Mouse (Mus musculus): Measurements from ENCODE around the gene 6820408C15Rik. TPM values are rescaled to one million over a fixed set of nuclear protein-coding genes. Genes with fewer than 3 reads are reported as not detected.
"Not testable (repeated sequence)": the region's sequence is repeated elsewhere in the genome, so short reads cannot be mapped to it uniquely, and the experiment has no call there.

6820408C15Rik gene
- polyA plus RNA-seq, 1 experiment from 2014 or later: 0.53 TPM

DNA sequence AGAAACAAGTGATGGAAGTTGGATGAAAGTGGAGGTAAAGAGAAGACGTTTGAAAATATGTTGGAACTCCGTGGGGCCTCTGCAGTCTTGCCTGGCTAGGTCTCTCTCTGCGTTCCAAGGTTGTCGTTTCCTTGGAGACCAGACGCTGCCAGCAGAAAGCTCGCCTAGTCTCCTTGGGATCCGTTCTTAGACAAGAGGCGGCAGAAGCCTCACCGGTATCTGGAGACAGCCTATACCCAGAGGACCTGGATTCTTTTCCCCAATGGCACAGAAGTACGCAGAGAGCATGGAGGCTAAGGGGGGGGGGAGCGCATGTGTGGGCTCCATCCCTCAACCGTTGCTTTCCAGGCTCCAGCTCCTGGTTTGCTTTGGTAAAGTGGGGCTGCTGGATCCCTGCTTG, 12.1 kb downstream of the 6820408C15Rik start:
- H3K4me2 ChIP-seq: peak overlapping the region; percentile 47
- WGBS: 9% methylated on average over 12 of the region's 12 CpGs
- DNase-seq (peak; percentile 68), ATAC-seq (ENCODE audit: insufficient read depth) (0 out of 2 replicates have a peak, but pooled peaks have one; percentile 38)
- no peak for TF ChIP-seq CTCF (IDR thresholded peaks at IDR 0.05; ENCODE audit: low read depth)
- H3K9ac ChIP-seq: 0 out of 2 replicates have a peak overlapping the region, but pooled peaks have one; percentile 0
- no peaks in the 10 kb centered on the region for H3K36me3 ChIP-seq (ENCODE audit: insufficient read depth)
- peaks cover 5% of the 10 kb centered on the region; the same call in 1 of the 2 replicates for H3K4me1 ChIP-seq (ENCODE audit: insufficient read depth)
- H3K27me3 ChIP-seq (ENCODE audit: insufficient read depth, low read length): no peaks in the 10 kb centered on the region
- H3K27ac ChIP-seq (ENCODE audit: low read depth): no peak overlapping the region
- H3K9me3 ChIP-seq (ENCODE audit: low read depth, low read length): no peaks in the 10 kb centered on the region
- H3K4me3 ChIP-seq (ENCODE audit: low read depth, low read length): no peak overlapping the region

DNA sequence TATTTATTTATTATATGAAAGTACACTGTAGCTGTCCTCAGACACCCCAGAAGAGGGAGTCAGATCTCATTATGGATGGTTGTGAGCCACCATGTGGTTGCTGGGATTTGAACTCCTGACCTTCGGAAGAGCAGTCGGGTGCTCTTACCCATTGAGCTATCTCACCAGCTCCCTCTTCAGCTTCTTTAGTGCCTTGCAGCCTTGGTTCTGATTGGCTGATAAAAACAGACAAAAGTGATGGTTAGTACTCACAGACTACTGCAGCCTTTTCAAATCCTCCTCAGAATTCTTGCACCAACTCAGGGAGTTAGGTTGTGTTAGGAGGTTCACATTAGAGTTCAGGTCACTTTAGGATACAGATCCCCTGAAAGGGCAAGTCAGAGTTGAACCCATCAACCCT, 13.1 kb downstream of the 6820408C15Rik start:
- peak; percentile 36 for DNase-seq
- not testable (repeated sequence) for H3K27ac ChIP-seq (ENCODE audit: low read depth); H3K4me1 ChIP-seq (ENCODE audit: insufficient read depth); H3K27me3 ChIP-seq (ENCODE audit: insufficient read depth, low read length); H3K9me3 ChIP-seq (ENCODE audit: low read depth, low read length); H3K36me3 ChIP-seq (ENCODE audit: insufficient read depth); H3K4me3 ChIP-seq (ENCODE audit: low read depth, low read length); H3K9ac ChIP-seq; ATAC-seq (ENCODE audit: insufficient read depth); H3K4me2 ChIP-seq
- 71% methylated on average over 2 of the region's 2 CpGs for WGBS
- TF ChIP-seq CTCF (IDR thresholded peaks at IDR 0.05; ENCODE audit: low read depth): peak; percentile 26; the same call in 1 of the 2 replicates

DNA sequence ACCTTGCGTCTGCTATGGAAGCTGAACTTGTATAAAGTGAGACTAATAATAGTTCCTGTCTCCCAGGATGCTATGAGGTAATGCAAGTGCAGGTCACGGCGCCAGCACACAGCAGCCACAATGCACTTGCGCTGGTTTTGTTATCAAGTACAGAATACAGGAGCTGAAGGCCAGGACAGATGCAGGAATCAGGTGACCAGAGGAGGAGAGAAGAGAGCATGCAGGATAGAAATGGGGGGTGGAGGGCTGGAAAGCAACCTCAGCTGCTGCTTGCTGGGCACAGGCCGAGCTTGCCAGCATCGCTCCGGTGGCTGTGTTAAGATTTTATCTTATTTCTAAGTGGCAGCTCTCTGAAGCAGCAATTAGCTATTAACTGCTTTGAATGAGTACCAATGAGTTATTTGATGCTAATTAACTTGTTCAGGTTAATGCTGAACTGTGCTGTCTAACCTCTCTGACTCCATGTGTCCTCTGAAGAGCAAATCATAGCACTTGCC, 21.1 kb downstream of the 6820408C15Rik start:
- DNase-seq (no peak), ATAC-seq (ENCODE audit: insufficient read depth) (no peak)
- no peaks in the 10 kb centered on the region for H3K27me3 ChIP-seq (ENCODE audit: insufficient read depth, low read length)
- no peak overlapping the region for H3K9ac ChIP-seq
- H3K4me2 ChIP-seq: no peak overlapping the region
- no peak for TF ChIP-seq CTCF (IDR thresholded peaks at IDR 0.05; ENCODE audit: low read depth)
- WGBS: 76% methylated on average over 7 of the region's 7 CpGs
- no peak overlapping the region for H3K4me3 ChIP-seq (ENCODE audit: low read depth, low read length)
- no peaks in the 10 kb centered on the region for H3K9me3 ChIP-seq (ENCODE audit: low read depth, low read length)
- no peaks in the 10 kb centered on the region for H3K4me1 ChIP-seq (ENCODE audit: insufficient read depth)
- H3K36me3 ChIP-seq (ENCODE audit: insufficient read depth): no peaks in the 10 kb centered on the region
- H3K27ac ChIP-seq (ENCODE audit: low read depth): peak overlapping the region; percentile 27; the same call in 1 of the 2 replicates

DNA sequence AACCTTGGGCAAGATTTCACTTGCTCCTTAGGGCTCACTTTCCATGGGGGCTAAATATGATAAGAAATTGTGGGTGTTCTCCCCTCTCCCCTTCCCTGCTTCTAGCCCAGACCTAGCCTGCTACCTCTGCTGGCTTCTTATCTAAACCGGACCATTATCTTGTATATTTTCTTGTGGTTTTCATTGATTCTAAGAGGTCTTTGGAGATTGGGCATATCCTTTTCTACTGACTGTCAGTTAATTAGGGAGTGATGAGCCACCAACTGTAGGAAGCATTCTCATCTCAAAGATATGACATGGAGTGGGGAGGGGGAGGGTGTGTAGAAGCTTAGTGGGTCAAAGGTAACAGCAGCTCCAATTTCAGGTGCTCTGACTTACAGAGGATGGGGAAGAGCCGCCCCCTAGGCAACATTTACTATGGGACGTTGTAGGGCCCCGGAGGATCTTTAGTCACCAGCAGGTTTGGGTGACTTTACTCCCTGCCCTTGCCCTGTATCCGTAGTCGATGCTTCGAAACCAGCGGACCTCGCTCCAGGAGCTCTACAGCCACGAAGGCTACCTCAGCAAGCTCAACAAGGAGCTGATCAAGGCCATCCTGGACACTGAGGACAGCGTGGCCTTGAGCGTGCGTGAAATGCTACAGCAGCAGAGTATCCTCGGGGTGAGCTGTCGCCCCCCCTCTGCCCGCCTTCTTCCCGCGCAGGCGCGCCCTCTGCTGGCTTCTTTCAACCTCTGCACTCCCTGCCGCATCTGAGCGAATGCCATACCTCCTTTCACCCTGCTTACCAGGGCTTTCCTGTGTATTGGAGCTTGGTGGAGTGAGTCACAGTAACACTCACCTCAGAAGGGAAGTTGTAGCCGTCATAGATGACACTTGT, 21.8 kb downstream of the 6820408C15Rik start:
- no peaks in the 10 kb centered on the region for H3K27me3 ChIP-seq (ENCODE audit: insufficient read depth, low read length)
- peak overlapping the region; percentile 38; the same call in 1 of the 2 replicates for H3K9ac ChIP-seq
- 3% methylated on average over 23 of the region's 23 CpGs for WGBS
- DNase-seq (peak; percentile 91), ATAC-seq (ENCODE audit: insufficient read depth) (peak; percentile 88)
- peak; percentile 96 for TF ChIP-seq CTCF (IDR thresholded peaks at IDR 0.05; ENCODE audit: low read depth)
- H3K4me3 ChIP-seq (ENCODE audit: low read depth, low read length): peak overlapping the region; percentile 31
- no peaks in the 10 kb centered on the region for H3K9me3 ChIP-seq (ENCODE audit: low read depth, low read length)
- no peak overlapping the region for H3K27ac ChIP-seq (ENCODE audit: low read depth)
- peak overlapping the region; percentile 64 for H3K4me2 ChIP-seq
- H3K36me3 ChIP-seq (ENCODE audit: insufficient read depth): no peaks in the 10 kb centered on the region
- H3K4me1 ChIP-seq (ENCODE audit: insufficient read depth): no peaks in the 10 kb centered on the region

DNA sequence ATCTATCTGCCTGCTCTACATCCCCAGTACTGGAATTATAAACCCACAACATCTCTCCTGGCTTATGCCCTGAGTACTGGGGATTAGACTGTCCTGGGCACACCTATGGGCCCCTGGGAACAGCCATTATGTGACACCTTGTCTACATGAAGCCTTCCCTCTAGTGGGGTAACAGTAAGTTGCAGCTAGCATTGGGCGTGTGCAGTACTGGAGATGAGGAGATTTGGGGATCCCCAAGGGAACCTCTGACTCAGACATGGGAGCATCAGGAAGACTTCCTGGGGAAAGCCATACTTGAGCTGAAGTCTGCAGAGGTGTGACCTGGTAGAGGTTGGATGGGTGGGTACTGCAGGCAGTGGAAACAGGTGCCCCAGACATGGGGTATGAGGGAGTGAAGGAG, 23.6 kb downstream of the 6820408C15Rik start:
- H3K4me2 ChIP-seq: no peak overlapping the region
- no peaks in the 10 kb centered on the region for H3K9me3 ChIP-seq (ENCODE audit: low read depth, low read length)
- no peak overlapping the region for H3K4me3 ChIP-seq (ENCODE audit: low read depth, low read length)
- peak; percentile 44 for TF ChIP-seq CTCF (IDR thresholded peaks at IDR 0.05; ENCODE audit: low read depth)
- H3K9ac ChIP-seq: no peak overlapping the region
- H3K4me1 ChIP-seq (ENCODE audit: insufficient read depth): no peaks in the 10 kb centered on the region
- no peak overlapping the region for H3K27ac ChIP-seq (ENCODE audit: low read depth)
- ATAC-seq (ENCODE audit: insufficient read depth): no peak
- H3K27me3 ChIP-seq (ENCODE audit: insufficient read depth, low read length): no peaks in the 10 kb centered on the region
- peak; percentile 20 for DNase-seq
- 50% methylated on average over 1 of the region's 1 CpGs for WGBS
- no peaks in the 10 kb centered on the region for H3K36me3 ChIP-seq (ENCODE audit: insufficient read depth)

DNA sequence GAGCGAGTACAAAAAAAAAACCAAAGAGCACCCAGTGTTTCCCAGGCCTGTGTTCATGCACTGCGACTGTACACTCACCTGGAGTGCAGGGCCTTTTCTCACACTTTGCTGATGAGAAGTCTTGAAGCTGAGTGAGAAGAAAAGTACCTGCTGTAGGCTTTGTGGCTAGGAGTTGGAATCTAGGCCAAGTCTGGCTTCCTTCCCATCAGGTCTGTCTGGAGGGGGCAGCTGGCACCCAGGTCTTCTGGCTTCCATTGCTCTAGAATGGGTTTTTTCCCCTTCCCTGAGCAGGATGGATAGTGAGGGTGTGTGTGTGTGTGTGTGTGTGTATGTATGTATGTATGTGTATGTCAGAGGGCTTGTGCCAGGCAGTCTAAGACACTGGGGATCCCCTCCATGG, 24.4 kb downstream of the 6820408C15Rik start:
- no peak overlapping the region for H3K4me3 ChIP-seq (ENCODE audit: low read depth, low read length)
- TF ChIP-seq CTCF (IDR thresholded peaks at IDR 0.05; ENCODE audit: low read depth): no peak
- no peaks in the 10 kb centered on the region for H3K9me3 ChIP-seq (ENCODE audit: low read depth, low read length)
- H3K27ac ChIP-seq (ENCODE audit: low read depth): no peak overlapping the region
- H3K9ac ChIP-seq: no peak overlapping the region
- DNase-seq (no peak), ATAC-seq (ENCODE audit: insufficient read depth) (no peak)
- no peaks in the 10 kb centered on the region for H3K36me3 ChIP-seq (ENCODE audit: insufficient read depth)
- H3K27me3 ChIP-seq (ENCODE audit: insufficient read depth, low read length): no peaks in the 10 kb centered on the region
- no peak overlapping the region for H3K4me2 ChIP-seq
- 56% methylated on average over 2 of the region's 2 CpGs for WGBS
- no peaks in the 10 kb centered on the region for H3K4me1 ChIP-seq (ENCODE audit: insufficient read depth)

DNA sequence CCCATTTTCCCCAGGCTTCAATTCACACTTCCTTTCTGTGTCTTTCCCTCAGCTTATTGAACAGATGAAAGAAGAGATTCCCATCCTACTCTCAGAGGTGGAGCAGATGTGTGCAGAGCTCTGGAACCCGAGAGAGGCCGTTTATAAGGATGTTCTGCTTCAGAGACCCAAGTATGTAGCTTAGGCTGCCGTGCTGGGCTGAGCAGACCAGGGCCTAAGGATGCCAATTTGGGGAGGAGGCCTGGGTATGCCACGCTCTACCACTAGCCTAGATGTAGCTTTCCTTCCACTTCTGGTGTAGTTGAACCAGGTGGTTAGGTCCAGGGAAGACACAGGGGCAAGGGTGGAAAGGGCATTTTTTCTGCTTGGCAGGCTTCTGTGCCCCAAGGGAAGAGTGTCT, 26.9 kb downstream of the 6820408C15Rik start:
- no peaks in the 10 kb centered on the region for H3K4me1 ChIP-seq (ENCODE audit: insufficient read depth)
- ATAC-seq (ENCODE audit: insufficient read depth) (no peak), DNase-seq (no peak)
- no peak overlapping the region for H3K27ac ChIP-seq (ENCODE audit: low read depth)
- H3K36me3 ChIP-seq (ENCODE audit: insufficient read depth): no peaks in the 10 kb centered on the region
- H3K4me2 ChIP-seq: no peak overlapping the region
- H3K4me3 ChIP-seq (ENCODE audit: low read depth, low read length): no peak overlapping the region
- WGBS: 68% methylated on average over 4 of the region's 4 CpGs
- no peaks in the 10 kb centered on the region for H3K9me3 ChIP-seq (ENCODE audit: low read depth, low read length)
- TF ChIP-seq CTCF (IDR thresholded peaks at IDR 0.05; ENCODE audit: low read depth): no peak
- H3K9ac ChIP-seq: no peak overlapping the region
- H3K27me3 ChIP-seq (ENCODE audit: insufficient read depth, low read length): no peaks in the 10 kb centered on the region

Data from lung, embryonic 14.5 days (tissue).